Mouse (Mus musculus) small intestine, adult 2 months (tissue): ENCODE results near the gene Slc22a23.

Experiments used
- CTCF ChIP-seq: fragments of 200-500 bp; IDR thresholded peaks from 2 replicates; pipeline ENCODE4 v1.5.1; 2012; ENCODE audit warnings: low read depth, mild to moderate bottlenecking, control low read depth, inconsistent platforms, low read length, moderate library complexity, mixed read lengths; ENCODE audit not compliant: insufficient replicate concordance, insufficient read length; ENCODE audit errors: extremely low read depth
- POLR2A ChIP-seq: fragments of 200-500 bp; IDR thresholded peaks from 2 replicates; pipeline ENCODE4 v1.6.1; 2012; ENCODE audit warnings: low read depth, mild to moderate bottlenecking, control low read depth, inconsistent platforms, low read length, moderate library complexity

DNA sequence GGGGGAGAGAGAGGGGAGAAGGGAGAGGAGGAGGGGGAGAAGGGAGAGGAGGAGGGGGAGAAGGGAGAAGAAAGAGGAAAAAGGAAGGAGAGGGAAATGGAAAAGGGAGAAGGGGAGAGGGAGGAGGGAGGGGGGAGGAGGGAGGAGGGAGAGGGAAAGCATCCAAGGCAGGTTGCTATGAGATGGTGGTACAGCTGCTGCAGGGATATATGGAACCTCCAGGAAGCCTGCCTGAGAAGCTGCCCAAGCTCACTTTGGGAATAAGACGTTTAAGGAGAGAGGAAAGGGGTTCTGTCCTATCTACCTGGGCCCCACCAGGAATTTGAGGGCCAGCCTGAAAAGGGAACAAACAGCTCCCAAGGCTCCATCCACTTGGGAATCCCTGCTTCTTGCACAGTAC is 118.0 kb downstream of the Slc22a23 start:
- TF ChIP-seq CTCF: no peak
- no peak for TF ChIP-seq POLR2A
